Mouse (Mus musculus) heart, postnatal 4 days (tissue): ENCODE measurements at regions not wholly inside any gene's neighbourhood (a gene's known extent, or its start where the extent isn't known, plus 50 kb on each side); places are given as distances from the start of the nearest gene placed in this dataset.
A peak's percentile ranks its signal among the peaks of the same experiment; 100 is the strongest.

Experiments used
- DNase-seq: peaks from one replicate; pipeline ENCODE4 v3.0.0; 2021
- microRNA-seq, 2 experiments: library from miRNA; unstranded; fragments of <30 nt; microRNA quantifications; one replicate each; pipeline ENCODE4 v1.2.0; 2021 to 2022

GRCm38 (mm10) chr14:105404241-105404640 is 145.9 kb downstream of the Ndfip2 start:
- DNase-seq: peak; percentile 66

GRCm38 (mm10) chr14:105403256-105403655 is 144.9 kb downstream of the Ndfip2 start:
- peak; percentile 58 for DNase-seq

- DNase-seq: no peak
Observed at GRCm38 (mm10) chr14:105402556-105402955, 144.2 kb downstream of the Ndfip2 start.

- DNase-seq: peak; percentile 87
Observed at GRCm38 (mm10) chr14:105397467-105397866, 139.1 kb downstream of the Ndfip2 start.

GRCm38 (mm10) chr14:105392079-105392813 is 133.9 kb downstream of the Ndfip2 start:
- DNase-seq: peak; percentile 24

- no peak for DNase-seq
Observed at GRCm38 (mm10) chr14:105391430-105391829, 133.1 kb downstream of the Ndfip2 start.

GRCm38 (mm10) chr14:105385119-105385518 is 126.7 kb downstream of the Ndfip2 start:
- DNase-seq: no peak

GRCm38 (mm10) chr14:105383382-105383781 is 125.0 kb downstream of the Ndfip2 start:
- no peak for DNase-seq

- DNase-seq: no peak
Observed at GRCm38 (mm10) chr14:105380101-105380500, 121.7 kb downstream of the Ndfip2 start.

GRCm38 (mm10) chr14:105377770-105378169 is 119.4 kb downstream of the Ndfip2 start:
- peak; percentile 26 for DNase-seq

GRCm38 (mm10) chr14:105377035-105377621 is 118.8 kb downstream of the Ndfip2 start:
- DNase-seq: no peak

- no peak for DNase-seq
Observed at GRCm38 (mm10) chr14:105369637-105370435, 111.5 kb downstream of the Ndfip2 start.

- DNase-seq: peak; percentile 88
Observed at GRCm38 (mm10) chr14:105360530-105360929, 102.2 kb downstream of the Ndfip2 start.

- no peak for DNase-seq
Observed at GRCm38 (mm10) chr14:105359829-105360228, 101.5 kb downstream of the Ndfip2 start.

Small RNAs in the stretch of these regions (microRNA-seq; reads per million reads assigned to microRNA genes)
- gene Gm22406 (0 reads per million in 2 experiments), gene Mir6390 (0 reads per million in 2 experiments)
